Mouse (Mus musculus): ENCODE measurements around the gene Crim1. TPM values are rescaled to one million over a fixed set of nuclear protein-coding genes. Genes with fewer than 3 reads are reported as not detected.

Gene Crim1
- total RNA-seq, 1 experiment from 2014 or later, result 8.6 TPM

- no peak for ATAC-seq (replicated peaks; ENCODE audit: low read depth, poor library complexity, severe bottlenecking)
Measured at GRCm38 (mm10) chr17:78313612-78314011, 113.6 kb downstream of the Crim1 start.

- ATAC-seq (replicated peaks; ENCODE audit: low read depth, poor library complexity, severe bottlenecking), result no peak
Measured at GRCm38 (mm10) chr17:78315659-78316058, 115.6 kb downstream of the Crim1 start.

- ATAC-seq (replicated peaks; ENCODE audit: low read depth, poor library complexity, severe bottlenecking), result no peak
Measured at GRCm38 (mm10) chr17:78317381-78317780, 117.3 kb downstream of the Crim1 start.

GRCm38 (mm10) chr17:78318810-78319209 is 118.8 kb downstream of the Crim1 start:
- no peak for ATAC-seq (replicated peaks; ENCODE audit: low read depth, poor library complexity, severe bottlenecking)

- ATAC-seq (replicated peaks; ENCODE audit: low read depth, poor library complexity, severe bottlenecking), result no peak
Measured at GRCm38 (mm10) chr17:78321216-78321835, 121.3 kb downstream of the Crim1 start.

- ATAC-seq (replicated peaks; ENCODE audit: low read depth, poor library complexity, severe bottlenecking), result no peak
Measured at GRCm38 (mm10) chr17:78322369-78323335, 122.6 kb downstream of the Crim1 start.

- ATAC-seq (replicated peaks; ENCODE audit: low read depth, poor library complexity, severe bottlenecking), result no peak
Measured at GRCm38 (mm10) chr17:78325761-78326332, 125.8 kb downstream of the Crim1 start.

GRCm38 (mm10) chr17:78326381-78326780 is 126.3 kb downstream of the Crim1 start:
- peak; percentile 30 for ATAC-seq (replicated peaks; ENCODE audit: low read depth, poor library complexity, severe bottlenecking)

GRCm38 (mm10) chr17:78327187-78327586 is 127.1 kb downstream of the Crim1 start:
- ATAC-seq (replicated peaks; ENCODE audit: low read depth, poor library complexity, severe bottlenecking), result no peak

- ATAC-seq (replicated peaks; ENCODE audit: low read depth, poor library complexity, severe bottlenecking), result peak; percentile 80
Measured at GRCm38 (mm10) chr17:78328287-78328686, 128.2 kb downstream of the Crim1 start.

GRCm38 (mm10) chr17:78331438-78331837 is 131.4 kb downstream of the Crim1 start:
- ATAC-seq (replicated peaks; ENCODE audit: low read depth, poor library complexity, severe bottlenecking), result no peak

GRCm38 (mm10) chr17:78333275-78333674 is 133.2 kb downstream of the Crim1 start:
- no peak for ATAC-seq (replicated peaks; ENCODE audit: low read depth, poor library complexity, severe bottlenecking)

- ATAC-seq (replicated peaks; ENCODE audit: low read depth, poor library complexity, severe bottlenecking), result no peak
Measured at GRCm38 (mm10) chr17:78335250-78335649, 135.2 kb downstream of the Crim1 start.

- no peak for ATAC-seq (replicated peaks; ENCODE audit: low read depth, poor library complexity, severe bottlenecking)
Measured at GRCm38 (mm10) chr17:78343688-78344087, 143.6 kb downstream of the Crim1 start.

- no peak for ATAC-seq (replicated peaks; ENCODE audit: low read depth, poor library complexity, severe bottlenecking)
Measured at GRCm38 (mm10) chr17:78347111-78347801, 147.2 kb downstream of the Crim1 start.

GRCm38 (mm10) chr17:78351676-78352499 is 151.8 kb downstream of the Crim1 start:
- peak; percentile 52 for ATAC-seq (replicated peaks; ENCODE audit: low read depth, poor library complexity, severe bottlenecking)

GRCm38 (mm10) chr17:78352500-78352855 is 152.4 kb downstream of the Crim1 start:
- ATAC-seq (replicated peaks; ENCODE audit: low read depth, poor library complexity, severe bottlenecking), result no peak

- no peak for ATAC-seq (replicated peaks; ENCODE audit: low read depth, poor library complexity, severe bottlenecking)
Measured at GRCm38 (mm10) chr17:78354411-78354810, 154.4 kb downstream of the Crim1 start.

- no peak for ATAC-seq (replicated peaks; ENCODE audit: low read depth, poor library complexity, severe bottlenecking)
Measured at GRCm38 (mm10) chr17:78354871-78355270, 154.8 kb downstream of the Crim1 start.

- no peak for ATAC-seq (replicated peaks; ENCODE audit: low read depth, poor library complexity, severe bottlenecking)
Measured at GRCm38 (mm10) chr17:78355611-78356010, 155.6 kb downstream of the Crim1 start.
